Mouse (Mus musculus): Measurements from ENCODE around the gene Rpl28.

Rpl28 gene

GRCm38 (mm10) chr7:4835631-4836327 is 43.1 kb downstream of the Rpl28 start:
- DNase-seq (ENCODE audit: low spot score in 2 of 2), result peak in 1 of 2 experiments; percentile 22

DNA sequence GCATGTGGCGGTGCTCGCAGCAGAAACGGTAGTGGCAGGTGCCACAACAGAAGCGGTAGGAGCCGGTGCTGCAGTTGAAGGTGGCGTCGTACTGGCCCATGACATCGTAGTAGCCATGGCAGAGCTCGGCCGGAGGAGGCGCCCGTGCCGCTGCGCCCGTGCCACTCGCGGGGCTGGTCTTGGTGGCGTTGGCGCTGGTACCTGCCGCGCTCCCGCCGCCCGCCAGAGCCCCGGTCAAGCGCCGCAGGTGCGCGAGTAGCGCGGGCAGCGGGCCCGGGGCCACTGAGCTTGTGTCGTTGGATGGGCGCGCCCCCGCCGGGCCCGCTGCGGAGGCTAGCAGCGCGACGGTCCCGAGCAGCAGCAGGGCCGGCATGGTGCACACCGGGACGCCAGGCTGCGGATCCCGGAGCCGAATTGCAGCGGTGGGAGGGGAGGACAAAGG is 43.7 kb downstream of the Rpl28 start:
- peak in 1 of 2 experiments; percentile 51 for DNase-seq (ENCODE audit: low spot score in 2 of 2)

GRCm38 (mm10) chr7:4837639-4838038 is 45.0 kb downstream of the Rpl28 start:
- no peak for DNase-seq (ENCODE audit: low spot score in 2 of 2)

GRCm38 (mm10) chr7:4842077-4842476 is 49.4 kb downstream of the Rpl28 start:
- DNase-seq (ENCODE audit: low spot score in 2 of 2), result peak in 1 of 2 experiments; percentile 24

DNA sequence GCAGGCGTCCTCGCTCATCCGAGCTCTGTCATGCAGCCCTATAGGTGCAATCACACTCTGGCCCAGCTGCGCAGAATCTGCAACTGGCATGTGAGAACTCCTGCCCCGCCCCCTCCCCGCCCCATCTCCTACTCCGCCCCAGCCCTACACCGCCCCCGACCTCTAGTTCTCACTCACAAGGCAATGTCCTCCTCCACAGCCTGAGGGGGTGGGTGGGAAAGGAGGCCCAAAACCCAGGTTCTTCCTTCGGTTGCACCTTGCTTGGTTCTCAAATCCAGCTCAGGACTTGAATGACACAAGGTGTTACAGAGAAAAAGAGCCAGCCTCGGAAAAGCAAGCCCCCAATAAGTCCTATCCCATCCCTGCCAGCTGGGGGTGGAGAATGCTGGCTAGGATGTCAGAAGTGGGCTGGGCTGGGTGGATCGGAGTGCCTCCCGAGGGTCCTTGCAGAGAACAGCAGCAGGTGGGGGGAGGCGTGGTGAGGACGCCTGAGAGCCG is 50.0 kb downstream of the Rpl28 start:
- DNase-seq (ENCODE audit: low spot score in 2 of 2), result peak; percentile 44 to 56

DNA sequence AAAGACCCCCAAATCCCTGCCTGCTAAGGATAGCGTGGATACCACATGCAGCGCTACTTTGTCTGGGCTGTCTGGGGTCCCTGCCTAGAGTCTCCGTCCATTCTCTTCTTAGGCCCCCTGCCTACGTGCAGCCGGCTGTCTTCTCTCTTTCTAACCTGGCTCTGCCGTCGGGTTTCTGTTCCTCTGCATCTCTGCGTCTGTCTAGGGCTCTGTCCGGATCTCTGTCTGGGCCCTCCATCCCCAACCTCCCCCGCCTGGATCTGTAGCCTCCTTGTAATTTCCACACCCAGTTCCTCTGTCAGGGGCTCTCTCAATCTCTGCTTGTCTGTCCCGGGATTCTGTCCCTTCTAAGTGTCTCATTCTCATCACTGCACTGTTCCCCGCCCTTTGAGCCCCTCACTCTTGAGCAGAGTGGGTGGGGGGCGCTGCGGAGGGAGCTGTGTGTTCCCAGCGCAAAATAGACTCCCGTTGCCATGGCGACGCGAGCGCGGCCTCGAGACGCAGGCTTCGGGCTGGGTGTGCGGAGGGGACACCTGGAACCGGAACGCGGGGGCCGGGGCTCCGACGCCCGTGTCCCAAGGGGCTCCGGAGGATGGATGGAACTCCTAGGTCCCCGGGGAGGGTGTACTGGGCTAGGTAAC is 51.0 kb downstream of the Rpl28 start:
- peak; percentile 80 to 81 for DNase-seq (ENCODE audit: low spot score in 2 of 2)

- DNase-seq (ENCODE audit: low spot score in 2 of 2), result peak in 1 of 2 experiments; percentile 50
Observed at GRCm38 (mm10) chr7:4844245-4844916, 51.7 kb downstream of the Rpl28 start, which contains the start of gene Shisa7. Gene Shisa7 (minus strand): TSS chr7:4844696.

Measured in frontal cortex, postnatal 10 days (tissue).